Mouse (Mus musculus): ENCODE results near the gene Scyl1. TPM values are rescaled to one million over a fixed set of nuclear protein-coding genes. Genes with fewer than 3 reads are reported as not detected.

Gene Scyl1
- polyA plus RNA-seq, 1 experiment, result 113 TPM

DNA sequence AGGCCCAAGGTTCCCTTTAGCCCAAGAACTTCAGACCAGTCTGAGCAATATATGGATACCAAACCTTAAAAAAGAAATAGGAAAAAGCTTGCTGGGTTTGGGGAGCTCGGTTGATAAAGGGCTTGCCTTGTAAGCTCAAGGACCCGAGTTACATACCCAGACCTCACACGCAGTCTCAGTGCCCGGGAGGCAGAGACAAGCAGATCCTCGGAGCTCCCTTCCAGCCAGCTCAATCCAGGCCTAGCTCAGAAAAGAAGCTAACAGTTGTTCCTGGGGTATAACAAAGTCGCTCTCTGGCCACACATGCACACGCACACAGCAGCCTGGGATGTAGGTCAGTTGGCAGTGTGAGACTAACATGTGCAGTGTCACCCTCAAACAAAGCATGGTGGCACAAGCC is 16.7 kb upstream of the Scyl1 start:
- Histone ChIP-seq H3K27me3 (ENCODE audit: control insufficient read depth, insufficient read depth, low read length) (no peaks in the 10 kb centered on the region), H3K36me3 (ENCODE audit: control insufficient read depth, insufficient read depth, low read length) (no peaks in the 10 kb centered on the region), H3K4me1 (replicated peaks; ENCODE audit: control insufficient read depth, insufficient read depth, low read length) (peaks cover 9% of the 10 kb centered on the region), H3K27ac (ENCODE audit: control insufficient read depth, insufficient read depth, low read length) (no peak overlapping the region), H3K4me3 (ENCODE audit: control insufficient read depth, insufficient read depth, low read length) (no peak overlapping the region)
- TF ChIP-seq CTCF (IDR thresholded peaks at IDR 0.05; ENCODE audit: borderline replicate concordance, control insufficient read depth, extremely low read depth, insufficient read depth, low read length, poor library complexity), result no peak
- no peak for TF ChIP-seq POLR2A (IDR thresholded peaks at IDR 0.05; ENCODE audit: control insufficient read depth, extremely low read depth, insufficient read depth, low read length, poor library complexity)
- DNase-seq, result no peak
- 96% methylated on average over 7 of the region's 7 CpGs for WGBS

DNA sequence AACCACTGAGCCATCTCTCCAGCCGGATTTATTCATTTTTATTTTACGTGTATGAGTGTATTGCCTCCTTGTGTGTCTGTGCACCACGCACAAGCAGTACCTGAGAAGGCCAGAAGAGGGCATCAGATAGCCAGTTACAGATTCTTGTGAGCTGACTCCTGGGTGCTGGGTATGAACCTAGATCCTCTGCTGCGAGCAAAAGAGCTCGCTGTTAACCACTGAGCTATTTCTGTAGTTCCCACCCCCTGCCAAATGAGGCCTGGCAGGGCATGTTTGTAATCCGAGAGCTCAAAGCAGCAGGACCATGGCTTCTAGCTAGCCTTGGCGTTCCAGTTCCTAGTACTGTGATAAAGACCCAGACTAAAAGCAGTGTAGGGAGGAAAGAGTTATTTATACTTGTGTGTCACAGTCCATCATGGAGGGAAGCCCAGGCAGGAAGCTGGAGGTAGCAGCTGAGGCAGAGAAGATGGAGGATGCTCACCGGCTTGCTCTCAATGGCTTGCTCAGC is 16.0 kb upstream of the Scyl1 start:
- Histone ChIP-seq H3K27ac (ENCODE audit: control insufficient read depth, insufficient read depth, low read length) (peak overlapping the region; percentile 52; the same call in 1 of the 2 replicates), H3K4me1 (replicated peaks; ENCODE audit: control insufficient read depth, insufficient read depth, low read length) (peaks cover 9% of the 10 kb centered on the region), H3K27me3 (ENCODE audit: control insufficient read depth, insufficient read depth, low read length) (no peaks in the 10 kb centered on the region), H3K36me3 (ENCODE audit: control insufficient read depth, insufficient read depth, low read length) (no peaks in the 10 kb centered on the region), H3K4me3 (ENCODE audit: control insufficient read depth, insufficient read depth, low read length) (no peak overlapping the region)
- WGBS, result 13% methylated on average over 8 of the region's 8 CpGs
- TF ChIP-seq CTCF (IDR thresholded peaks at IDR 0.05; ENCODE audit: borderline replicate concordance, control insufficient read depth, extremely low read depth, insufficient read depth, low read length, poor library complexity), result peak; percentile 22; the same call in 1 of the 2 replicates
- TF ChIP-seq POLR2A (IDR thresholded peaks at IDR 0.05; ENCODE audit: control insufficient read depth, extremely low read depth, insufficient read depth, low read length, poor library complexity), result no peak
- DNase-seq, result peak; percentile 87

DNA sequence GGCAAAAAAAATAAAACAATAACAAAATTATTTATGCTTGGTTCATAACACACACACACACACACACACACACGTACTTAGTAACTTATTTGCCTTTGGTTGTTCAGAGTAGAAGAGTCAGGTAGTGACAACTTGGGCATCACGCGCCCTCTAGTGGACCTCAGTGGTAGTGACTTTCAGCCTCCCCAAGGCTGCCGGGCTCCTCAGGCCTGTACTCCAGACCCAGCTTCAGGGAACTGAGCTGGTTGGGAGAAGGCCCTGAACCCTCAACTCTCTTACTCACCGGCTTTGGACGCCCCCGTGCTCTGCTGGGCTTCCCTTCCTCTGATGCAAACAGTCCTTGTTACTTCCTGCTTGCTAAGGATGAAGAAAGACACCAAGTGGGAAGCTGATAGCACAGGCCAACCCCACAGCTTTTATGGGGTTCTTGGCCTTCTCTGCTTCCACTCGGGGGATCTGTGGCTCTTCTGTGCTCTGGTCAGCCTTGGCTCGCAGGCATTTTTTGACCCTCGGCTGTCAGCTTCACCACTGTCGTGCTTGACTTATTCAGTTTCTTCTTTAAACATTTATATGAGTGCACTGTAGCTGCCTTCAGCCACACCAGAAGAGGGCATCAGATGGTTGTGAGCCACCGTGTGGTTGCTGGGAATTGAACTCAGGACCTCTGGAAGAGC is 15.4 kb upstream of the Scyl1 start:
- no peak for TF ChIP-seq POLR2A (IDR thresholded peaks at IDR 0.05; ENCODE audit: control insufficient read depth, extremely low read depth, insufficient read depth, low read length, poor library complexity)
- peak; percentile 74 for TF ChIP-seq CTCF (IDR thresholded peaks at IDR 0.05; ENCODE audit: borderline replicate concordance, control insufficient read depth, extremely low read depth, insufficient read depth, low read length, poor library complexity)
- WGBS, result 14% methylated on average over 12 of the region's 12 CpGs
- peaks cover 9% of the 10 kb centered on the region for H3K4me1 ChIP-seq (replicated peaks; ENCODE audit: control insufficient read depth, insufficient read depth, low read length)
- no peak overlapping the region for H3K27ac ChIP-seq (ENCODE audit: control insufficient read depth, insufficient read depth, low read length)
- no peak overlapping the region for H3K4me3 ChIP-seq (ENCODE audit: control insufficient read depth, insufficient read depth, low read length)
- H3K27me3 ChIP-seq (ENCODE audit: control insufficient read depth, insufficient read depth, low read length), result no peaks in the 10 kb centered on the region
- no peaks in the 10 kb centered on the region for H3K36me3 ChIP-seq (ENCODE audit: control insufficient read depth, insufficient read depth, low read length)
- DNase-seq, result peak; percentile 89

- Histone ChIP-seq H3K27me3 (ENCODE audit: control insufficient read depth, insufficient read depth, low read length) (no peaks in the 10 kb centered on the region), H3K4me3 (ENCODE audit: control insufficient read depth, insufficient read depth, low read length) (no peak overlapping the region), H3K36me3 (ENCODE audit: control insufficient read depth, insufficient read depth, low read length) (no peaks in the 10 kb centered on the region), H3K27ac (ENCODE audit: control insufficient read depth, insufficient read depth, low read length) (no peak overlapping the region), H3K4me1 (replicated peaks; ENCODE audit: control insufficient read depth, insufficient read depth, low read length) (peaks cover 9% of the 10 kb centered on the region)
- no peak for TF ChIP-seq POLR2A (IDR thresholded peaks at IDR 0.05; ENCODE audit: control insufficient read depth, extremely low read depth, insufficient read depth, low read length, poor library complexity)
- no peak for TF ChIP-seq CTCF (IDR thresholded peaks at IDR 0.05; ENCODE audit: borderline replicate concordance, control insufficient read depth, extremely low read depth, insufficient read depth, low read length, poor library complexity)
- 86% methylated on average over 10 of the region's 10 CpGs for WGBS
- DNase-seq, result no peak
Measured at GRCm38 (mm10) chr19:5784958-5785577, 13.8 kb upstream of the Scyl1 start.

DNA sequence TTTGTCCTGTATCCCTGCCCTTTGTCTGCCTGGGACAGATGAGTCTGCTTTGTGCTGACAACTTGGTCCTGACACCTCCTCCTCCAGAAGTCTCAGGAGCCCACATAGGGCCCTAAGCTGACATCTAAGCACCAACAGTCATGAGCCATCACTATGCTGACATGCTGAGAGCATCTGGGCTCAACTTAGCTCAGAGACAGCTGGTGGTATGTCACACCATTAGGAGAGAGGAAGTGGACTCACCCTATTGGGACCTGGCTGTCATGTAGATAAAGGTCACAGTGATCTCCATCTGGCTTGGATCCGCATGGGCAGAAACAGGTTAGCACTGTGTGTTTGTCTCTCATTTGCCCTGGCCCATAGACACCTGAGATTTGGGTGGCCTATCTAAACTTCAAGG is 10.9 kb upstream of the Scyl1 start:
- 100% methylated on average over 1 of the region's 1 CpGs for WGBS
- no peak overlapping the region for H3K4me3 ChIP-seq (ENCODE audit: control insufficient read depth, insufficient read depth, low read length)
- no peak overlapping the region for H3K27ac ChIP-seq (ENCODE audit: control insufficient read depth, insufficient read depth, low read length)
- DNase-seq, result no peak
- no peaks in the 10 kb centered on the region for H3K36me3 ChIP-seq (ENCODE audit: control insufficient read depth, insufficient read depth, low read length)
- peaks cover 4% of the 10 kb centered on the region for H3K4me1 ChIP-seq (replicated peaks; ENCODE audit: control insufficient read depth, insufficient read depth, low read length)
- no peaks in the 10 kb centered on the region for H3K27me3 ChIP-seq (ENCODE audit: control insufficient read depth, insufficient read depth, low read length)
- TF ChIP-seq CTCF (IDR thresholded peaks at IDR 0.05; ENCODE audit: borderline replicate concordance, control insufficient read depth, extremely low read depth, insufficient read depth, low read length, poor library complexity) (no peak), POLR2A (IDR thresholded peaks at IDR 0.05; ENCODE audit: control insufficient read depth, extremely low read depth, insufficient read depth, low read length, poor library complexity) (no peak)

- WGBS, result 90% methylated on average over 6 of the region's 6 CpGs
- Histone ChIP-seq H3K27me3 (ENCODE audit: control insufficient read depth, insufficient read depth, low read length) (no peaks in the 10 kb centered on the region), H3K36me3 (ENCODE audit: control insufficient read depth, insufficient read depth, low read length) (no peaks in the 10 kb centered on the region), H3K4me3 (ENCODE audit: control insufficient read depth, insufficient read depth, low read length) (no peak overlapping the region), H3K27ac (ENCODE audit: control insufficient read depth, insufficient read depth, low read length) (no peak overlapping the region), H3K4me1 (replicated peaks; ENCODE audit: control insufficient read depth, insufficient read depth, low read length) (peaks cover 1% of the 10 kb centered on the region)
- no peak for DNase-seq
- no peak for TF ChIP-seq CTCF (IDR thresholded peaks at IDR 0.05; ENCODE audit: borderline replicate concordance, control insufficient read depth, extremely low read depth, insufficient read depth, low read length, poor library complexity)
- TF ChIP-seq POLR2A (IDR thresholded peaks at IDR 0.05; ENCODE audit: control insufficient read depth, extremely low read depth, insufficient read depth, low read length, poor library complexity), result no peak
Measured at GRCm38 (mm10) chr19:5781532-5781931, 10.3 kb upstream of the Scyl1 start.

Measured in thymus, adult 2 months (tissue).